Mouse (Mus musculus): ENCODE data around the gene Spopl. TPM values are rescaled to one million over a fixed set of nuclear protein-coding genes. Genes with fewer than 3 reads are reported as not detected.
"Not testable (repeated sequence)": the region's sequence is repeated elsewhere in the genome, so short reads cannot be mapped to it uniquely, and the experiment has no call there.

The Spopl gene
- polyA plus RNA-seq, 1 experiment from 2014 or later = 15.9 TPM

DNA sequence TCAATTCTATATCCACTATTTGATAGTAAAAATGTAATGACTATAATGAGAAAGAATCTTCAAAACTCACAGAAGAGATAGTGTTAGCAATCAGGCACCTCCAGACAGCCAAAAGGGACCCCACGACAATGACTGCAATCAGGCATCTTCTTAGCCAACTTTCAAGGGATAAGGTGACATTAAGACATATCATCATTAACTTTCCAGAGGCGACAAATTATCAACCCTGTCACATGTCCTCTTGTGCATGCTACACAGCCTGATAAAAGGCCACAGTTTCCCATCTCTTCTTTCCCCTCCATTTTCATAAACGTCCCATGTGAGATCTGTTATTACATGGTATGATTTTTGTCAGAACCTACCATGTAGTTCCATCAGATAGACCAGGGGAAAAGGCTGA lies 9.0 kb downstream of the Spopl start:
- 93% methylated on average over 3 of the region's 3 CpGs for WGBS
- Histone ChIP-seq H3K27me3 (ENCODE audit: control insufficient read depth, insufficient read depth, low read length) (no peaks in the 10 kb centered on the region), H3K4me2 (replicated peaks; ENCODE audit: low read depth, low read length) (no peak overlapping the region), H3K27ac (ENCODE audit: low read depth, low read length) (no peak overlapping the region), H3K36me3 (ENCODE audit: control insufficient read depth, insufficient read depth, low read length) (no peaks in the 10 kb centered on the region), H3K9me3 (ENCODE audit: control insufficient read depth, low read length) (no peaks in the 10 kb centered on the region), H3K9ac (ENCODE audit: low read depth, low read length) (no peak overlapping the region), H3K4me3 (ENCODE audit: low read length) (no peak overlapping the region), H3K4me1 (ENCODE audit: control insufficient read depth, insufficient read depth, low read length) (no peaks in the 10 kb centered on the region)
- no peak for ATAC-seq (ENCODE audit: low FRiP score, low TSS enrichment)

DNA sequence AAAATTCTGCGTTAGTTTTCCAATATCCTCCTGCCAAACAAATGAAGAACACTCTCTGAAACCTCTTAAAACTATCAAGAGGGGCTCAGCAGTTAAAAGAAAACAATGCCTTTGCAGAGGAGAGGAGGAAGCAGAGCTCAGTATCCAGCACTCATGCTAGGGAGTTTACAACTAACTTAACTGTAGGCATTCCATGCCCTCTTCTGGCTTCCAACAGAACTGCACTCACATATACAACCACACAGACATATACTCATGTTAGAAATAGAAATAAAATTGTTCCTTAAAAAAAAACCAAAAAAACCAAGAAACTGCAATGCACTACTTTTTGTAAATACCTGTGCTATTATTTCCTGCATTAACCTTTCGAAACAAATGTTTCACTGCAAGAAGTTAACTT lies 12.7 kb downstream of the Spopl start:
- Histone ChIP-seq H3K4me1 (ENCODE audit: control insufficient read depth, insufficient read depth, low read length) (no peaks in the 10 kb centered on the region), H3K4me3 (ENCODE audit: low read length) (no peak overlapping the region), H3K9ac (ENCODE audit: low read depth, low read length) (no peak overlapping the region), H3K4me2 (replicated peaks; ENCODE audit: low read depth, low read length) (no peak overlapping the region), H3K9me3 (ENCODE audit: control insufficient read depth, low read length) (no peaks in the 10 kb centered on the region), H3K36me3 (ENCODE audit: control insufficient read depth, insufficient read depth, low read length) (no peaks in the 10 kb centered on the region), H3K27ac (ENCODE audit: low read depth, low read length) (no peak overlapping the region), H3K27me3 (ENCODE audit: control insufficient read depth, insufficient read depth, low read length) (no peaks in the 10 kb centered on the region)
- no peak for ATAC-seq (ENCODE audit: low FRiP score, low TSS enrichment)
- WGBS = 93% methylated on average over 2 of the region's 2 CpGs

DNA sequence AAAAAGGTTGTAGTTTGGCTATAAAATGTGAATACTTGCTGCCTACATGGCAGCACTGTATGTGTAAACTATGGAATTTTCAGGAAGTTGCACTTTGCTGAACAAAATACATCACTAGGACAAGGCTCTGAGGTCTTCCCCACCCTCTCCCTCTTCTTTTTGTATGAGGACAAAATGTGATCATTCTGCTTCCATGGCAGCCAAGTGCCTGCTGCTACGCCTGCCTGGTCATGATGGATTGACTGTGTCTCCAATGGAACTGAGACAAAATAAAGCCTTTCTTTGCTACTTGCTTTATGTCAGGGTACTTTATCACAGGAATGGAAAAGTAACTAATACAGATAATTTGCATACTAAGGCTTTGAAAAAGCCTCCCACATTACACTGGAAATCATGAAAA lies 20.7 kb downstream of the Spopl start:
- WGBS = 47% methylated on average over 1 of the region's 1 CpGs
- H3K36me3 ChIP-seq (ENCODE audit: control insufficient read depth, insufficient read depth, low read length) = no peaks in the 10 kb centered on the region
- no peaks in the 10 kb centered on the region for H3K27me3 ChIP-seq (ENCODE audit: control insufficient read depth, insufficient read depth, low read length)
- ATAC-seq (ENCODE audit: low FRiP score, low TSS enrichment) = no peak
- H3K27ac ChIP-seq (ENCODE audit: low read depth, low read length) = no peak overlapping the region
- no peaks in the 10 kb centered on the region for H3K9me3 ChIP-seq (ENCODE audit: control insufficient read depth, low read length)
- H3K9ac ChIP-seq (ENCODE audit: low read depth, low read length) = no peak overlapping the region
- no peak overlapping the region for H3K4me2 ChIP-seq (replicated peaks; ENCODE audit: low read depth, low read length)
- no peak overlapping the region for H3K4me3 ChIP-seq (ENCODE audit: low read length)
- H3K4me1 ChIP-seq (ENCODE audit: control insufficient read depth, insufficient read depth, low read length) = no peaks in the 10 kb centered on the region

DNA sequence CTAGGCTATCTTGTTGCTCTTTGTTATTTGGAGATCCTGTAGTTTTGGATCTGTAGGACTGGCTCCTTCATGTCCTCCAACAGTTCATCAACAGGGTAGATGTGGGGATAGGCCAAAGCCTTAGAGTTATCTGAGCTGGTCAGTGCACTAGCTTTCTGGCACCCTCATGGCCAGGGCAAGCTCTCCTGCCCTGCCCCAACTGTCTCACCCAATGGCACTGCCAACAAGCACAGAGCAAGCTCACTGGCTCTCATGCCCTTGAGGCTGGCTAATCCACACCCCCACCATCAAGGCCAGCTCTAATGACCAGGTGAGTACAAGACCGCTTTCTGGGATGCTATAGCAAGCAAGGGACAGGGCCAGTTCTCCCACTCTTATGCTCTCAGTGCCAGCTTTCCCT lies 24.7 kb downstream of the Spopl start:
- Histone ChIP-seq H3K27ac (ENCODE audit: low read depth, low read length) (no peak overlapping the region), H3K27me3 (ENCODE audit: control insufficient read depth, insufficient read depth, low read length) (no peaks in the 10 kb centered on the region), H3K4me1 (ENCODE audit: control insufficient read depth, insufficient read depth, low read length) (no peaks in the 10 kb centered on the region), H3K36me3 (ENCODE audit: control insufficient read depth, insufficient read depth, low read length) (no peaks in the 10 kb centered on the region), H3K4me2 (replicated peaks; ENCODE audit: low read depth, low read length) (no peak overlapping the region), H3K9me3 (ENCODE audit: control insufficient read depth, low read length) (no peaks in the 10 kb centered on the region), H3K4me3 (ENCODE audit: low read length) (no peak overlapping the region), H3K9ac (ENCODE audit: low read depth, low read length) (no peak overlapping the region)
- WGBS = 95% methylated on average over 1 of the region's 1 CpGs
- ATAC-seq (ENCODE audit: low FRiP score, low TSS enrichment) = no peak

DNA sequence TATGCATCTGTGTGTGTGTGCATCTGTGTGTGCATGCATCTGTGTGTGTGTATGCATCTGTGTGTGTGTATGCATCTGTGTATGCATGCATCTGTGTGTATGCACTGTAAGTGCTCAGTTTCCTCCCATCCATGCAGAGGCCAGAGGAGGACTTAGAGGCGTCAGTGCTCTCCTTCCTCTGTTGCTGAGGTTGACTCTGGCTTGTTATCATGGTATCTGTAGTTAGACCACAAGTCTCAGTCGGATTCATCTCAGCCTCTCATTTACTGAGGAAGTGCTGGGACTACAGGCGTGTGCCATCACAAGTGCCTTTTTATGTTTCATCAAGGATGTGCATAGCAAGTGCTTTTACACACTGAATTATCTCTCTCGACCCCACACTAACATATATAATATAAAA lies 31.9 kb downstream of the Spopl start:
- 94% methylated on average over 4 of the region's 4 CpGs for whole genome bisulfite sequencing

DNA sequence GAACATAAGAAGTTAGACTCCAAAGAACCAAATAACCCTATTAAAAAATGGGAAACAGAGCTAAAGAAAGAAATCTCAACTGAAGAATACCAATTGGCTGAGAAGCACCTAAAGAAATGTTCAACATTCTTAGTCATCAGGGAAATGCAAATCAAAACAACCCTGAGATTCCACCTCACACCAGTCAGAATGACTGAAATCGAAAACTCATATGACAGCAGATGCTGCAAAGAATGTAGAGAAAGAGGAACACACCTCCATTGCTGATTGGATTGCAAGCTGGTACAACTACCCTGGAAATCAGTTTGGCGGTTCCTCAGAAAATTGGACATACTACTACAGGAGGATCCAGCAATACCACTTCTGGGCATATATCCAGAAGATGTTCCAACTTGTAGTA lies 44.2 kb downstream of the Spopl start:
- not testable (repeated sequence) for H3K9me3 ChIP-seq (ENCODE audit: control insufficient read depth, low read length); H3K9ac ChIP-seq (ENCODE audit: low read depth, low read length); ATAC-seq (ENCODE audit: low FRiP score, low TSS enrichment); H3K4me3 ChIP-seq (ENCODE audit: low read length); H3K27ac ChIP-seq (ENCODE audit: low read depth, low read length); H3K4me1 ChIP-seq (ENCODE audit: control insufficient read depth, insufficient read depth, low read length); H3K4me2 ChIP-seq (replicated peaks; ENCODE audit: low read depth, low read length); H3K36me3 ChIP-seq (ENCODE audit: control insufficient read depth, insufficient read depth, low read length); H3K27me3 ChIP-seq (ENCODE audit: control insufficient read depth, insufficient read depth, low read length)
- 97% methylated on average over 2 of the region's 2 CpGs for WGBS

More for the DNA sequence above, 31.9 kb downstream of the Spopl start:
- Histone ChIP-seq H3K4me2 (replicated peaks; ENCODE audit: low read depth, low read length) (no peak overlapping the region), H3K4me3 (ENCODE audit: low read length) (no peak overlapping the region), H3K27me3 (ENCODE audit: control insufficient read depth, insufficient read depth, low read length) (no peaks in the 10 kb centered on the region), H3K9ac (ENCODE audit: low read depth, low read length) (no peak overlapping the region), H3K9me3 (ENCODE audit: control insufficient read depth, low read length) (no peaks in the 10 kb centered on the region), H3K36me3 (ENCODE audit: control insufficient read depth, insufficient read depth, low read length) (peaks cover 3% of the 10 kb centered on the region; the same call in 1 of the 2 replicates), H3K4me1 (ENCODE audit: control insufficient read depth, insufficient read depth, low read length) (no peaks in the 10 kb centered on the region), H3K27ac (ENCODE audit: low read depth, low read length) (no peak overlapping the region)
- no peak for ATAC-seq (ENCODE audit: low FRiP score, low TSS enrichment)

DNA sequence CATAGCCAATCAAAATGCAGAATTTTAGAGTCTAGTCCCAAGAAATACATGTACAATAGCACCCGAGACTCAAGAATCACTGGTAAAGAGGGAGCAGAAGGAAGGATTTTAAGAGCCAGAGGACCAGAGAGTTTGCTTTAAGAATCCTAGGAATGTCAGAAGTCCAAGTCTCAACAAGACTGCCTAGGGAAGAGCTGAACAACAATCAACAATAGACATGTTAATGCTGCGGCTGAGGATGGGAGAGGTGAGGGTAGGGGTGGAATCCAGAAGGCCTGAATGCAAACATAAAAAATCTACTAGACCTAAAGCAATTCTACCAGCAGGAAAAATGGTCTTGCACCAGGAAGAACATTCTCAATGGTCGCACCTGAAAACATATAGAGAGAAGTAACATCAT lies 66.8 kb downstream of the Spopl start:
- ATAC-seq (ENCODE audit: low FRiP score, low TSS enrichment) = no peak
- WGBS = 94% methylated on average over 3 of the region's 3 CpGs
- Histone ChIP-seq H3K9ac (ENCODE audit: low read depth, low read length) (no peak overlapping the region), H3K4me2 (replicated peaks; ENCODE audit: low read depth, low read length) (no peak overlapping the region), H3K4me3 (ENCODE audit: low read length) (no peak overlapping the region), H3K27me3 (ENCODE audit: control insufficient read depth, insufficient read depth, low read length) (no peaks in the 10 kb centered on the region), H3K27ac (ENCODE audit: low read depth, low read length) (no peak overlapping the region), H3K36me3 (ENCODE audit: control insufficient read depth, insufficient read depth, low read length) (0 out of 2 replicates have a peak, but pooled peaks cover 3% of the 10 kb centered on the region), H3K9me3 (ENCODE audit: control insufficient read depth, low read length) (no peaks in the 10 kb centered on the region), H3K4me1 (ENCODE audit: control insufficient read depth, insufficient read depth, low read length) (no peaks in the 10 kb centered on the region)

DNA sequence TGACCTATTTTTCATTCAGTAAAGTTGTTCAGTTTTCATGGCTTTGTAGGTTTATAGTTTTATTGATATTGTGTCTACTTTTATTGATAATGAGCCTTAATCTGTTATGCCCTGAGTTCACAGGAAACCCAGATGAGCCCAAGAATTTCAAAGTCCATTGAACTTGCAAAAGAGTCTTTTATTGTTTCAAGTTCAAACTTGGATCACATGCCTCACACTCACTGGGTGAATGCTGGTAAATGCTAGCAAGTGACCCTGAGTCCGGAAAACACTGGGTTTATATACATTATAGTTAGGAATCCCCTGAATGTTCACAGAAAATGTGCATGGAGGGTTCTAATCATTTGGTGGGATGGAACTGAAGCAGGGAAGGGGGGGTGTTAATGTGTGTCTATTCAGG lies 90.2 kb downstream of the Spopl start:
- no peaks in the 10 kb centered on the region for H3K4me1 ChIP-seq (ENCODE audit: control insufficient read depth, insufficient read depth, low read length)
- H3K9me3 ChIP-seq (ENCODE audit: control insufficient read depth, low read length) = no peaks in the 10 kb centered on the region
- WGBS = 89% methylated on average over 1 of the region's 1 CpGs
- no peak overlapping the region for H3K4me2 ChIP-seq (replicated peaks; ENCODE audit: low read depth, low read length)
- no peaks in the 10 kb centered on the region for H3K36me3 ChIP-seq (ENCODE audit: control insufficient read depth, insufficient read depth, low read length)
- no peak overlapping the region for H3K27ac ChIP-seq (ENCODE audit: low read depth, low read length)
- ATAC-seq (ENCODE audit: low FRiP score, low TSS enrichment) = no peak
- no peak overlapping the region for H3K4me3 ChIP-seq (ENCODE audit: low read length)
- no peak overlapping the region for H3K9ac ChIP-seq (ENCODE audit: low read depth, low read length)
- no peaks in the 10 kb centered on the region for H3K27me3 ChIP-seq (ENCODE audit: control insufficient read depth, insufficient read depth, low read length)

DNA sequence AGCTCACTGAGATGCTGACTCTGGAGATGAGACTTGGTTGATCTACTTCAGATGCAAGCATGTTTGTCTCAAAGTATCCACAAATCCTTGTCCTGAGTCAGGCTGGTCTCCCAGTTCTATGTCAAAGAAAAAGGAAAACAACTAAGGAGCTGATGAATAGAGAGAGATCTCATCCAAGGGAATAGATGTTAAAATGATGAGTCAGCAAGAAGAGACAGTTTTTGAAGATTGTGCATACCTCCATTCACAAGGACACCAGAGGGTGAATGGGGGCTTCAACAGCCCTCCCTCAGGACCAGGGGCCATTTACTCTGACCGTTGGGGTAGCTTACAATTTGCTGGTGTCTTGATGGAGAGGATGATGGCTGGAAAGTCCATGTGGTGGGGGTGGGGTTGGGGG lies 104.4 kb downstream of the Spopl start:
- Histone ChIP-seq H3K9ac (ENCODE audit: low read depth, low read length) (no peak overlapping the region), H3K27me3 (ENCODE audit: control insufficient read depth, insufficient read depth, low read length) (no peaks in the 10 kb centered on the region), H3K36me3 (ENCODE audit: control insufficient read depth, insufficient read depth, low read length) (no peaks in the 10 kb centered on the region), H3K9me3 (ENCODE audit: control insufficient read depth, low read length) (no peaks in the 10 kb centered on the region), H3K4me2 (replicated peaks; ENCODE audit: low read depth, low read length) (no peak overlapping the region), H3K4me3 (ENCODE audit: low read length) (no peak overlapping the region), H3K27ac (ENCODE audit: low read depth, low read length) (no peak overlapping the region), H3K4me1 (ENCODE audit: control insufficient read depth, insufficient read depth, low read length) (no peaks in the 10 kb centered on the region)
- WGBS = 84% methylated on average over 1 of the region's 1 CpGs
- no peak for ATAC-seq (ENCODE audit: low FRiP score, low TSS enrichment)

DNA sequence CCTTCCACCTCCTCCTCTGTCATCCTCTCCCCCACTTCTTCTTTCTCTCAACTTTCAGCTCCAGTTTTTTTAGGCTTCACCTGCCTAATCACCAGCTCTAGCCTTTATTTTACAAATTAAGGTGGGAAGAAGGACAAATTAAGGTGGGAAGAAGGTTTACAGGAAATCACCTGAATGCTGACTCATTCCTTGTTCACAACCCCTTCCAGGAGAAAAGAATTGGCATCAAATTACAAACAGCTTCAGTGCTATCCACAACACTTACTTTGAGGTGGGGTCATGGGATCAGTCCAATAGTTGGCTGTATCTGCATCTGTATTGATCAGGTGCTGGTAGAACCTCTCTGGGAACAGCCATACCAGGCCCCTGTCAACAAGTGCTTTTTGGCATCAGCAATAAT lies 114.5 kb downstream of the Spopl start:
- Histone ChIP-seq H3K27me3 (ENCODE audit: control insufficient read depth, insufficient read depth, low read length) (no peaks in the 10 kb centered on the region), H3K9me3 (ENCODE audit: control insufficient read depth, low read length) (no peaks in the 10 kb centered on the region)

More for the DNA sequence above, 114.5 kb downstream of the Spopl start:
- no peaks in the 10 kb centered on the region for H3K4me1 ChIP-seq (ENCODE audit: control insufficient read depth, insufficient read depth, low read length)
- no peak overlapping the region for H3K9ac ChIP-seq (ENCODE audit: low read depth, low read length)
- H3K4me3 ChIP-seq (ENCODE audit: low read length) = no peak overlapping the region
- no peak overlapping the region for H3K27ac ChIP-seq (ENCODE audit: low read depth, low read length)
- no peak overlapping the region for H3K4me2 ChIP-seq (replicated peaks; ENCODE audit: low read depth, low read length)
- no peak for ATAC-seq (ENCODE audit: low FRiP score, low TSS enrichment)
- H3K36me3 ChIP-seq (ENCODE audit: control insufficient read depth, insufficient read depth, low read length) = no peaks in the 10 kb centered on the region
